ENCODE assay signal across 19 mouse cellular contexts in the genomic region with DNA sequence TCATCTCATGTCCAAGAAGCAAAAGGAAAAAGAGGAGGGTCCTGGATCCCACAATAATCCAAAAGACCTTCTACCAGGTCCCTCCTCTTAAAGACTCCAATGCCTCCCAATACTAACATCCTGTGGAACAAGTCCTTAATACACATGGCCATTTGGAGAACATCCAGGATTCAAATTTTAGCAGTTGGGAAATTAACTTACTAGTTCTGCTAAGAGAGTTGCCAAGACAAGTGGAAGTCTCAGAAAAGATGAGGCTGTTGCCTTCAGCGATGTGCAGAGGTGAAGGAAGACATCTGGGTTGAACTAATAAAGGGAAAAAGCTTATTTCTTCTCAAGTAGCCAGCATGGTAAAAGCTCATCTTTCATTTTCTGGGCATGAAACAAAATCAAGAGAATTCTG.
A peak's percentile ranks its signal among the peaks of the same experiment; 100 is the strongest.
DNase-seq lines count a peak whose midpoint lies in the region; ATAC-seq and TF ChIP-seq lines count a peak whose summit lies in the region.
"Had no signal": no experiment of that assay in that cellular context is flagged by ENCODE, and none has a peak within 500 bp of the region (broad histone marks: within the 10 kb centered on the region; RNA-seq: fewer than 3 reads in every experiment).

No protein-coding gene starts in this region.

- H3K9me3 ChIP-seq in lung, embryonic 14.5 days (ENCODE audit: low read depth, low read length): no peaks in the 10 kb centered on the region
- H3K9me3 ChIP-seq: embryonic facial prominence, embryonic 13.5 days; forebrain, embryonic 13.5 days; heart, embryonic 13.5 days; hindbrain, embryonic 15.5 days; limb, embryonic 15.5 days; midbrain, embryonic 12.5 days had no signal

- no peak overlapping the region for H3K4me3 ChIP-seq in lung, embryonic 14.5 days (ENCODE audit: low read depth, low read length)
- H3K4me3 ChIP-seq in lung, adult 2 months (replicated peaks; ENCODE audit: extremely low read depth, low read depth, low read length): no peak overlapping the region
- H3K4me3 ChIP-seq: embryonic facial prominence, embryonic 13.5 days; forebrain, embryonic 13.5 days; heart, embryonic 13.5 days; hindbrain, embryonic 15.5 days; limb, embryonic 15.5 days; midbrain, embryonic 12.5 days had no signal

- no peaks in the 10 kb centered on the region for H3K27me3 ChIP-seq in lung, embryonic 14.5 days (ENCODE audit: insufficient read depth, low read length)
- H3K27me3 ChIP-seq: embryonic facial prominence, embryonic 13.5 days; forebrain, embryonic 13.5 days; heart, embryonic 13.5 days; hindbrain, embryonic 15.5 days; limb, embryonic 15.5 days; midbrain, embryonic 12.5 days had no signal

- TF ChIP-seq POLR2A in lung, adult 2 months (IDR thresholded peaks at IDR 0.05; ENCODE audit: borderline replicate concordance, extremely low read depth, low read depth, low read length): no peak

- no peak overlapping the region for H3K4me2 ChIP-seq in lung, embryonic 14.5 days
- H3K4me2 ChIP-seq: embryonic facial prominence, embryonic 13.5 days; forebrain, embryonic 13.5 days; heart, embryonic 13.5 days; hindbrain, embryonic 15.5 days; limb, embryonic 15.5 days; midbrain, embryonic 12.5 days had no signal

- no peaks in the 10 kb centered on the region for H3K4me1 ChIP-seq in lung, embryonic 14.5 days (ENCODE audit: insufficient read depth)
- 0 out of 2 replicates have a peak, but pooled peaks cover 2% of the 10 kb centered on the region for H3K4me1 ChIP-seq in lung, adult 2 months (ENCODE audit: control insufficient read depth, insufficient read depth, low read length)
- H3K4me1 ChIP-seq: embryonic facial prominence, embryonic 13.5 days; forebrain, embryonic 13.5 days; heart, embryonic 13.5 days; hindbrain, embryonic 15.5 days; limb, embryonic 15.5 days; midbrain, embryonic 12.5 days had no signal

- 50% methylated on average over 1 of the region's 1 CpGs for WGBS in lung, embryonic 14.5 days
- whole genome bisulfite sequencing in lung, adult 2 months: 43% methylated on average over 1 of the region's 1 CpGs

- peak; percentile 64; the same call in 1 of the 2 replicates for ATAC-seq in lung, embryonic 14.5 days (ENCODE audit: insufficient read depth)
- ATAC-seq: forebrain, embryonic 13.5 days; intestine, embryonic 16.5 days had no signal

- TF ChIP-seq CTCF in lung, embryonic 14.5 days (IDR thresholded peaks at IDR 0.05; ENCODE audit: low read depth): no peak
- no peak for TF ChIP-seq CTCF in lung, adult 2 months (IDR thresholded peaks at IDR 0.05; ENCODE audit: insufficient read depth, low read length)

- intact Hi-C loops in heart, postnatal 10 days (cut with DNase I): no loop called here
- intact Hi-C loops in heart, postnatal 36 days (cut with DNase I): loop anchor here (5.0 kb wide), 1 partner anchor 103 kb away; no protein-coding TSS in a partner anchor

- peak; percentile 32 to 35 for DNase-seq in heart, postnatal 10 days
- DNase-seq in heart, postnatal 36 days: no peak
- DNase-seq in lung, embryonic 14.5 days: peak; percentile 84
- DNase-seq in lung, adult 2 months: no peak
- peak; percentile 15 for DNase-seq in kidney, postnatal 10 days
- DNase-seq in lung, postnatal 10 days: peak; percentile 40
- no peak for DNase-seq in spleen, postnatal 10 days (ENCODE audit: low spot score in 2 of 2)
- DNase-seq: adrenal gland, adult 2 months; cerebellum, adult 11 months; cerebellum, postnatal 14 days; gastrocnemius, postnatal 36 days; left cerebral cortex, postnatal 4 days had no signal

- H3K27ac ChIP-seq in lung, embryonic 14.5 days (ENCODE audit: low read depth): no peak overlapping the region
- H3K27ac ChIP-seq: embryonic facial prominence, embryonic 13.5 days; forebrain, embryonic 13.5 days; heart, embryonic 13.5 days; hindbrain, embryonic 15.5 days; limb, embryonic 15.5 days; midbrain, embryonic 12.5 days had no signal

- no peak overlapping the region for H3K9ac ChIP-seq in lung, embryonic 14.5 days
- H3K9ac ChIP-seq: embryonic facial prominence, embryonic 13.5 days; forebrain, embryonic 13.5 days; heart, embryonic 13.5 days; hindbrain, embryonic 15.5 days; limb, embryonic 15.5 days; midbrain, embryonic 12.5 days had no signal

- no peaks in the 10 kb centered on the region for H3K36me3 ChIP-seq in lung, embryonic 14.5 days (ENCODE audit: insufficient read depth)
- H3K36me3 ChIP-seq: embryonic facial prominence, embryonic 13.5 days; heart, embryonic 13.5 days; hindbrain, embryonic 15.5 days; limb, embryonic 15.5 days; midbrain, embryonic 12.5 days had no signal

Comparison
In these comparisons a context has a peak if more than half of its experiments do, and no peak if none do; other contexts are left out.
1. DNase-seq: peak in heart, postnatal 10 days (2 of 2), lung, embryonic 14.5 days (single experiment), kidney, postnatal 10 days (single experiment) and lung, postnatal 10 days (single experiment); none in heart, postnatal 36 days (0 of 2), lung, adult 2 months (single experiment) and spleen, postnatal 10 days (0 of 2).